Mouse (Mus musculus) heart, embryonic 16.5 days (tissue): ENCODE measurements at regions not wholly inside any gene's neighbourhood (a gene's known extent, or its start where the extent isn't known, plus 50 kb on each side); places are given as distances from the start of the nearest gene placed in this dataset.
"Not testable (repeated sequence)": the region's sequence is repeated elsewhere in the genome, so short reads cannot be mapped to it uniquely, and the experiment has no call there.

Experiments used
- ATAC-seq: fragments of 200-750 bp; cut with Nextera tagmentation; replicated peaks from 2 replicates; pipeline ENCODE4 v1.8.0; 2017; ENCODE audit warnings: moderate number of reproducible peaks; ENCODE audit not compliant: insufficient read depth, low FRiP score; ENCODE audit errors: extremely low read depth
- H3K27ac ChIP-seq: fragments of 300-500 bp; sonication (generic); 2 replicates; pipeline ENCODE4 v1.5.1; 2014; ENCODE audit warnings: mild to moderate bottlenecking, low read length, control low read depth, moderate library complexity
- H3K27me3 ChIP-seq: fragments of 300-500 bp; sonication (generic); 2 replicates; pipeline ENCODE4 v1.6.1; 2014; ENCODE audit warnings: low read length, mixed read lengths; ENCODE audit not compliant: control insufficient read depth, insufficient read depth
- H3K36me3 ChIP-seq: fragments of 300-500 bp; sonication (generic); 2 replicates; pipeline ENCODE4 v1.6.1; 2014; ENCODE audit not compliant: control insufficient read depth, insufficient read depth
- H3K4me1 ChIP-seq: fragments of 300-500 bp; sonication (generic); 2 replicates; pipeline ENCODE4 v1.6.1; 2014; ENCODE audit warnings: low read length, mixed read lengths; ENCODE audit not compliant: control insufficient read depth, insufficient read depth
- H3K4me2 ChIP-seq: fragments of 300-500 bp; sonication (generic); 2 replicates; pipeline ENCODE4 v1.6.1; 2014; ENCODE audit warnings: low read depth, mild to moderate bottlenecking, control low read depth, low read length
- H3K4me3 ChIP-seq: fragments of 300-500 bp; sonication (generic); 2 replicates; pipeline ENCODE4 v1.5.1; 2014; ENCODE audit warnings: mild to moderate bottlenecking, control low read depth, low read length
- H3K9ac ChIP-seq: fragments of 300-500 bp; sonication (generic); 2 replicates; pipeline ENCODE4 v1.6.1; 2014; ENCODE audit warnings: low read length, control low read depth
- H3K9me3 ChIP-seq: fragments of 300-500 bp; sonication (generic); replicated peaks from 2 replicates; pipeline ENCODE4 v1.6.1; 2016; ENCODE audit warnings: low read length; ENCODE audit not compliant: control insufficient read depth
- WGBS: fragments of 180-500 bp; shearing (Covaris S2); extraction: QIAGEN DNeasy Blood & Tissue Kit; methylation state at CpG from one replicate; pipeline ENCODE4 v1.1.7; 2014; 5-methylcytosine and 5-hydroxymethylcytosine counted together

DNA sequence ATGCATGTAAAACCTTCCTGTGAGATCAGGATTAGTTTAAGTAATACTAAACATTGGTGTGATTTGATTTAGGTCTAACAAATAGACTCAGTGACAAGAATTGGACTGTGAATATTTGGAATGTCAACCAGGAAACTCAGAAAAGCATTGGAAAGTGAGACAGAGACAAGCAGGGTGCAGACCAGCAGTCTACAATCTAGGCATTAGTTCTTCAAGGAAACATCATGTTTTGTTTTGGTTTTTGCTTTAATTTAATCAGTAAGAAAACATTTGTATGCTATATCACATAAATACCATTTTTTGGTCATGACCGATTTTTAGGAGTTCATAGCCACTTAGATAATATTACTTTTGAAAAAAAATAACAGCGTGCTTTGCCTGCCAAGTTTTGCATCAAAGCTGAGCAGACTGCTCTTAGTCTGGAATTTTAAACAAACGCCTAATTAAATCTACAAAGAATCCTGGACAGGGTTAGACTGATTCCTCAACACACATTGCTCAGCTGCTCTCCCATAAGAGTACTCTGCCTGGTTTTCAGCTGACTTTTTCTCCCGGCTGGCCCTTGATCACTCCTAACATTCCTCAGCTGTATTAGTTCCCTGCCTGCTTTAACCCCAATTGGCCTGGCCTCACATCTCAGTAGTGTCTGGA is 396.5 kb upstream of the Kcnh7 start:
- Histone ChIP-seq H3K4me3 (no peak overlapping the region), H3K4me2 (no peak overlapping the region), H3K27me3 (no peaks in the 10 kb centered on the region), H3K9me3 (no peaks in the 10 kb centered on the region), H3K27ac (no peak overlapping the region), H3K36me3 (no peaks in the 10 kb centered on the region), H3K9ac (no peak overlapping the region), H3K4me1 (no peaks in the 10 kb centered on the region)
- no peak for ATAC-seq
- 48% methylated on average over 4 of the region's 4 CpGs for WGBS

DNA sequence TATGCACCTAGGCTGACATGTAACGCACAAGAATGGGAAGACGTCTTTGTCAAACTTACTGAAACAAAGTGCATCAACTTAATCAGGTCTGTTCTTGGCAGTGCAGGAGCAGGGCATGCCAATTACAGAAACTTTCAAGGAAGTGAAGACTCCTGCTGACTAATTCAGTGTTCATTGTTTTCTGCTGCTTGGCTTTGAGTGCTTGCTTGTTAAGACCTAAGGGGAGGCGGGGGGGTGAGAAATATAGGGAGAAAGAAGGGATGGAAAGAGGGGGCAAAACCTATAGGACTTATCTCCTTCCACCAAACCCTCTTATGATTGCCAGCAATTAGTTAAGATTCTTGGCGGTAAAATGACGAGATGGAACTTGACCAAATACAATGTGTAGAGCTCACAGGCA is 391.1 kb upstream of the Kcnh7 start:
- Histone ChIP-seq H3K27me3 (no peaks in the 10 kb centered on the region), H3K4me2 (no peak overlapping the region), H3K36me3 (no peaks in the 10 kb centered on the region), H3K9ac (no peak overlapping the region), H3K4me1 (no peaks in the 10 kb centered on the region), H3K27ac (no peak overlapping the region), H3K4me3 (no peak overlapping the region), H3K9me3 (no peaks in the 10 kb centered on the region)
- 82% methylated on average over 5 of the region's 5 CpGs for WGBS
- no peak for ATAC-seq

DNA sequence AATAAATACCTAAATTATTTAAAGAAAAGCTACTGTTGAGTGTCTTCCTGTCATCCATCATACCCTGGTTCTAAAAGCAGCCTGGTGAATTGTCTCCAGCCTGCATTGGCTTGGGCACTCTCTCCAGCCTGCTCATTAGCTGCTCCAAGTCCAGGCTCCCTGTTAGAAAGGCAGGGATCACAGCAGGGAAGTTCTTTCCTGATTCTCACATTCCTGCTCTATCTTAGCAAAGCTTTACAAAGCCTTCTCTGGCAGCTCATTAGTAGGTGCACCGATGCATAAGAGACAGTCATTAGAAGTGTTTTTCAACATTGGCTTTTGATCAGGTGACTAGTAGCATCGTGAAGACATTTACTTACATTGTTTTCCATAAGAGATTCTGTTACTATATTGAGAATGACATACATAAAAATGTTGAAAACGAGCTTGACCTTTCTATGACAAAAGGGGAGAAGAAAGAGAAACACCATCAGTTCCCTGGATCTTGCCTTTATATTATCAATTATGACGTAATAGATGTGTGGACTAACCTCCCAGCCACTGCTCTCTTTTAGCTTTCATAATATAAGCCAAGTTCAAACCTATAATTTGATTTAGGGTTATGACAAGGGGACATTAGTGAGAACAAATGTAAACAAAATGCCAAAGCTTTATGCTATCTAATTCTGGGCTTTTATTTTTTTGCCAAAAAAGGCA is 390.1 kb upstream of the Kcnh7 start:
- Histone ChIP-seq H3K4me2 (no peak overlapping the region), H3K4me1 (no peaks in the 10 kb centered on the region), H3K27ac (no peak overlapping the region), H3K9ac (no peak overlapping the region), H3K9me3 (no peaks in the 10 kb centered on the region), H3K4me3 (no peak overlapping the region), H3K36me3 (no peaks in the 10 kb centered on the region), H3K27me3 (no peaks in the 10 kb centered on the region)
- no peak for ATAC-seq
- WGBS = 28% methylated on average over 4 of the region's 4 CpGs

DNA sequence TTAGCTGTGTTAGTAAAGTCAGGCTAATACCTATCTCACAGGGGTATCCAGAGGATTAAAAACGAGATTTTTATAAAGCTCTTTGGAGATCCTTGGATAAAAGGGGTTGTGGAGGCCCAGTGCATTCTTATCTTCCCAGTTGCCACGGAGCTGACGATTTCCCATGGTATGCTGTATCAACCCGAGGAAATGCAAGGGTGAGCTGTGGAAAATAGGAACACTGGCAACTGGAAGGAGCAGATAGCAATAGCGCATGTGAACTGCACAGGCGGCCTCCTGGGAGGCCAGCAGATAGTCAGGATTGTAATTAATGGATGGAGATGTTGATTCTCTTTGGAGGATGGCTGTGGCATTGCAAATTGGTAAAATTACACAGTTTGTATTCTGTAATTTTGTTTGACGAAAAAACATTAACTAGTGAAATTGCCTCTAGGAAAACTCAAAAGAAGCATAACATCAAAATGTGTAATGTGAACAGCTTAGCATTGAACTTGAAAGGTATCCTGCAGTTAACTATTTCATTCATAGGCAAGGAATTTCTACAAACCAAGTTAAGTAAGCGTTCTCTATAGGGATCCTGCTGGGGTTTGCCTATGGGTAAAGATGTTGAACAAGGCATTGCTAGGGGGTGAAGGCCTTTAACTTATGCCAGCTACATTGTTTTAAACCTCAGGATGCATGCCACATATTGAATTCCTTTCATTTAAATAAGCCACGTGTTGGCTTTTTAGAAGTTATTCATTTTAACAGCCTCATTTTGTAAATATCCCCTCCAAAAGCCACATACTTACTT is 389.1 kb upstream of the Kcnh7 start:
- WGBS = 34% methylated on average over 9 of the region's 9 CpGs
- no peaks in the 10 kb centered on the region for H3K4me1 ChIP-seq

DNA sequence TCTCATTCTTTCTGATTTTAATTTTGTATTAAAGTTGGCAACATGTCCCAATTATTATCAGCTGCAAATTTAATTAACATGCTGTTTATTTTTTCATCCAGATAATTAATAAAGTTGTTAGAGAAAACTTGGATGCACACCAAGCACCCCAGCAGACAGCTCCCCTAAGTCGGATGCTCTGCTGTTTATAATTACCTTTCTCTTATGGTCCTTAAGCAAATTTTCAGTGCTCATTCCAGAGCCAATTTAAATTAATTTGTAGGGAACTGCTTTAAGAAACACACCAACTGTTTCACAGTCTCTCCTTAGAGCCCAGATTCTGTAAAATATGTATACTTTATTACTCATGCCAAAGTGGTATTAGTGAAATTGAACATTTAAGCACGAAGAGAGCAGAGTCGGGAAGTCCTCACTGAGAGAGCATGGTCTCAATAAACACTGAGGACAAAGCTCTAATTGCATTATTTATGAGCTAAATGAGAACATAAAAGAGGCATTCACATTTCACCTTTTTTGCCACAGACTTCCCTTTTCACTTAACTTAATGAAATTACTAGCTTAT is 372.9 kb upstream of the Kcnh7 start:
- no peaks in the 10 kb centered on the region for H3K4me1 ChIP-seq
- H3K4me2 ChIP-seq = no peak overlapping the region
- no peaks in the 10 kb centered on the region for H3K36me3 ChIP-seq
- no peaks in the 10 kb centered on the region for H3K9me3 ChIP-seq
- ATAC-seq = no peak
- no peak overlapping the region for H3K9ac ChIP-seq
- no peak overlapping the region for H3K27ac ChIP-seq
- H3K27me3 ChIP-seq = no peaks in the 10 kb centered on the region
- no peak overlapping the region for H3K4me3 ChIP-seq
- 82% methylated on average over 3 of the region's 3 CpGs for WGBS

More for the DNA sequence above, 389.1 kb upstream of the Kcnh7 start:
- no peak for ATAC-seq
- no peaks in the 10 kb centered on the region for H3K9me3 ChIP-seq
- H3K9ac ChIP-seq = no peak overlapping the region
- no peak overlapping the region for H3K4me2 ChIP-seq
- H3K27me3 ChIP-seq = no peaks in the 10 kb centered on the region
- no peaks in the 10 kb centered on the region for H3K36me3 ChIP-seq
- H3K27ac ChIP-seq = no peak overlapping the region
- no peak overlapping the region for H3K4me3 ChIP-seq

DNA sequence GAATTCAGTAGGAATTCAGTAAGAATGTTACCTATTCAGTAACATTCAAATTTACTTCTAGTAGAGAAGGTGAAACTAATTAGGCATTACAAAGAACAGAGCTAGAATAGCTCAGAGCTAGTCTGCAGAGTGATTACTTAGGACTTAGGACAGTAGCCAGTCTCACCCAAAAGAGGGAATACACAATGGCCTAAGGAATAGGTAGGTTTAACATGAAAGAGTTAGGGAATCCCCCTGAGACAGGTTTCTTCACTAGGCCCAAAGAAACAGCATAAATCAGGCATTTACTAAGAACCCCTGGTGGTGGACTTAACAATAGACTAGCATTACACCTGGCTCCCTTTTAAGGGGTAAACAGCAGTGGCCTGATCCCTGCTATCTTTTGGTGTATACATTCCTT is 357.7 kb upstream of the Kcnh7 start:
- H3K27ac ChIP-seq, H3K27me3 ChIP-seq, H3K9ac ChIP-seq, H3K9me3 ChIP-seq, H3K4me1 ChIP-seq, H3K36me3 ChIP-seq, H3K4me2 ChIP-seq, ATAC-seq, H3K4me3 ChIP-seq: not testable (repeated sequence)

DNA sequence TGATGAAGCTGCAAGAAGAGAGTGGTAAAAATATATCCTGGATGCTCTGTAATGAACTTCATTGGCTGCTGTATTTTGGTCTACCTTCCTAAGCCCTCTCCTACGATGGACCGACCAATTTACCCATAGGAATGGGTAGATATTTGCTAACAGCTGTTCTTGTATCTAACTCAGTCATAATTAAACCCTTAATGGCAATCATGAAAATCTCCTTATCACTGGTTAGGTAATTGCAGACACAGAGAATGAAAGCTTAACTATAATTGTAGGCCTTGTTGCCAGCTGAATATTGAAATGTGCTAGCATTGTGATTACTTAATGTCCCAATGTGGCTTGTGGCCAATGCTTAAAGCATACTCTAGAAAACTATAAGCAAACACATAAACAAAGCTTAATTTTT is 334.4 kb upstream of the Kcnh7 start:
- H3K4me2 ChIP-seq = no peak overlapping the region
- no peaks in the 10 kb centered on the region for H3K9me3 ChIP-seq
- no peaks in the 10 kb centered on the region for H3K27me3 ChIP-seq
- H3K36me3 ChIP-seq = no peaks in the 10 kb centered on the region
- WGBS = 94% methylated on average over 2 of the region's 2 CpGs
- H3K27ac ChIP-seq = no peak overlapping the region
- H3K4me1 ChIP-seq = no peaks in the 10 kb centered on the region
- H3K4me3 ChIP-seq = no peak overlapping the region
- ATAC-seq = no peak
- H3K9ac ChIP-seq = no peak overlapping the region

DNA sequence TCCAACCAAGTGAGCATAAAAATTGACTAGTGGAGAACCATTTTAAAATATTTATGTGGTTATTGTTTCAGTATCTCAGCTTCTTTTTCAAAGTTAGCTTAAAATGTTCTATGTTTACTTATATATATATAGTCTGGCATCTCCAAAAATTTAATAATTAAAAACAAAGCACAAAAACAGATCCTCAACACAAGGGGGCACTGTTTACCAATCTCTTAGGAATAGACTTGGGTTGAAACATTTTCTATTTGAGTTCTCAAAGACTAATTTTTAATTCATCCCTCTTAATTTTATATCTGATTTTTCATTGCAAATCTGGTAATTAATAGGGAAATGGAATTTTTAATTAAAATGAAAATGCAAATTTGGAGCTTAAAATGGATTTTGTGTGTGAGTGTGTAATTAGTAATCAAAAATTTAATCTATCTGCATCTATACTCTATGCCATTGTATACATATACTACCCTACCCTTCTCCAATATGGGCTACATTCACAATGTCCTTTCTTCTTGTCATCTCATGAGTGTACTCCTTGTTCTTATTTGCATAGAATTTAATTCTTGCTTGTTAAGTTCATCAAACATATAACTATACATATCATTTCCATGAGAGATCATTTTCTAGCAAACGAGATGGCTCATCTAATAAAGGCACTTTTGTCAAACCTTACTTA is 329.6 kb upstream of the Kcnh7 start:
- no peak for ATAC-seq
- H3K4me2 ChIP-seq = no peak overlapping the region
- H3K9me3 ChIP-seq = no peaks in the 10 kb centered on the region
- H3K4me1 ChIP-seq = no peaks in the 10 kb centered on the region
- 47% methylated on average over 1 of the region's 1 CpGs for WGBS
- no peak overlapping the region for H3K4me3 ChIP-seq
- H3K27ac ChIP-seq = no peak overlapping the region
- H3K27me3 ChIP-seq = no peaks in the 10 kb centered on the region
- no peak overlapping the region for H3K9ac ChIP-seq
- H3K36me3 ChIP-seq = no peaks in the 10 kb centered on the region
